Mouse (Mus musculus): ENCODE data around the gene Rad23b.

DNA sequence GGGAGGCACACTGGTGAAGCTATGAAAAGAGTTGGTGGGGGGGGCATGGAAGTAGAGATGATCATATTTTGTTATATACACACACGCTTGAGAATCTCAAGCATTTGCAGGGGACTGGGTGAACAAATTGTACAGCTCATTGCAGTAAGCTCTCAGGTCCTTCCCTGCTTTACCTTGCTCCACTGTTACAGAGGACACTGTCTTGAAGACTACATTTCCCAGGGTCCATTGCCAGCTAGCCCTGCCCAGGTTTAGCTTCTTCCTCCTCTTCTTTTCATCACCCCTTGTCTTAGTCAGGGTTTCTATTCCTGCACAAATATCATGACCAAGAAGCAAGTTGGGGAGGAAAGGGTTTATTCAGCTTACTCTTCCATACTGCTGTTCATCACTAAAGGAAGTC, 56.7 kb downstream of the Rad23b start:
- no peak for TF ChIP-seq CTCF (IDR thresholded peaks at IDR 0.05; ENCODE audit: control insufficient read depth, insufficient read depth, insufficient read length)
- no peak for TF ChIP-seq MAX (IDR thresholded peaks at IDR 0.05)
- no peak for TF ChIP-seq FOSL1 (IDR thresholded peaks at IDR 0.05; ENCODE audit: insufficient read depth, low read length, poor library complexity, severe bottlenecking)
- no peak for TF ChIP-seq USF1 (IDR thresholded peaks at IDR 0.05; ENCODE audit: low read depth)
- TF ChIP-seq MYOG (IDR thresholded peaks at IDR 0.05; ENCODE audit: control insufficient read depth, extremely low read depth, insufficient read length): no peak
